In the genomic region with DNA sequence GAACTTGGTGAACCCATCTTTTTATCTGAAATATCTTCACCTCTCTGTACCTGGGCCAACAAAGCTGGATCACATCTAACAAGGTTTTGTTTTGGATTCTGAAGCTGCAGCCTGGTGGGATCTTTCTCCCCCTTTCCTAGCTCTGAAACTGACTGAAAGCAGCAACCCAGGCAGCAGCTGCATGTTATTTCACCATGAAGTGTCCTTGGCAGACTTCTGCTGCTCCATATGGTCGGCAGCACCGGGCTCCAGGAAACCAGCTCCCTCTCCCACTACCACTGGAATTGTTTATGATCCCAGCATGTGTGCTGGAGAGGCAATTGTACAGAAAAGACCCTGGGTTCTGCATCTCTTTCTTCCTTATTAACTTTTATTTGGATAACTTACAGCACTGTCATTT, we compare ENCODE assay signal across 11 mouse cellular contexts.
DNase-seq lines count a peak whose midpoint lies in the region; ATAC-seq and TF ChIP-seq lines count a peak whose summit lies in the region.
"Had no signal": no experiment of that assay in that cellular context is flagged by ENCODE, and none has a peak within 500 bp of the region (broad histone marks: within the 10 kb centered on the region; RNA-seq: fewer than 3 reads in every experiment).

No protein-coding gene starts in this region.

- no peaks in the 10 kb centered on the region for H3K4me1 ChIP-seq in heart, embryonic 13.5 days
- no peaks in the 10 kb centered on the region for H3K4me1 ChIP-seq in heart, embryonic 12.5 days (replicated peaks)
- no peaks in the 10 kb centered on the region for H3K4me1 ChIP-seq in liver, postnatal 0 days (ENCODE audit: insufficient read depth)
- H3K4me1 ChIP-seq in embryonic facial prominence, embryonic 13.5 days = peaks cover 12% of the 10 kb centered on the region
- peaks cover 35% of the 10 kb centered on the region for H3K4me1 ChIP-seq in limb, embryonic 13.5 days
- H3K4me1 ChIP-seq in neural tube, embryonic 15.5 days = no peaks in the 10 kb centered on the region

- H3K4me3 ChIP-seq in heart, embryonic 13.5 days = no peak overlapping the region
- no peak overlapping the region for H3K4me3 ChIP-seq in heart, embryonic 12.5 days
- no peak overlapping the region for H3K4me3 ChIP-seq in liver, postnatal 0 days (ENCODE audit: low read depth, low read length)
- no peak overlapping the region for H3K4me3 ChIP-seq in embryonic facial prominence, embryonic 13.5 days
- no peak overlapping the region for H3K4me3 ChIP-seq in limb, embryonic 13.5 days
- no peak overlapping the region for H3K4me3 ChIP-seq in neural tube, embryonic 15.5 days (replicated peaks)
- H3K4me3 ChIP-seq: myocyte had no signal

- WGBS in heart, embryonic 13.5 days = 53% methylated on average over 2 of the region's 2 CpGs
- WGBS in heart, embryonic 12.5 days = 56% methylated on average over 2 of the region's 2 CpGs
- 61% methylated on average over 2 of the region's 2 CpGs for WGBS in liver, postnatal 0 days (ENCODE audit: insufficient replicate concordance)
- WGBS in embryonic facial prominence, embryonic 13.5 days = 30% methylated on average over 2 of the region's 2 CpGs
- 13% methylated on average over 2 of the region's 2 CpGs for WGBS in limb, embryonic 13.5 days
- 70% methylated on average over 2 of the region's 2 CpGs for WGBS in neural tube, embryonic 15.5 days

- no peak for ATAC-seq in heart, embryonic 13.5 days (ENCODE audit: extremely low read depth, insufficient number of reproducible peaks, low FRiP score, low TSS enrichment)
- ATAC-seq in heart, embryonic 12.5 days (ENCODE audit: insufficient number of reproducible peaks, low FRiP score) = no peak
- ATAC-seq in liver, postnatal 0 days = no peak
- ATAC-seq in embryonic facial prominence, embryonic 13.5 days (ENCODE audit: insufficient number of reproducible peaks, insufficient read depth, low FRiP score, low TSS enrichment, low read depth) = no peak
- no peak for ATAC-seq in limb, embryonic 13.5 days (ENCODE audit: low FRiP score, low read depth)
- ATAC-seq in neural tube, embryonic 15.5 days (ENCODE audit: low FRiP score) = no peak

- peak; percentile 8 for DNase-seq in liver
- DNase-seq in liver, postnatal 0 days = no peak
- DNase-seq: kidney, adult 11 months had no signal

- no peaks in the 10 kb centered on the region for H3K27me3 ChIP-seq in heart, embryonic 13.5 days (replicated peaks)
- no peaks in the 10 kb centered on the region for H3K27me3 ChIP-seq in heart, embryonic 12.5 days (replicated peaks)
- H3K27me3 ChIP-seq in liver, postnatal 0 days (ENCODE audit: insufficient read depth, low read length) = no peaks in the 10 kb centered on the region
- no peaks in the 10 kb centered on the region for H3K27me3 ChIP-seq in embryonic facial prominence, embryonic 13.5 days
- no peaks in the 10 kb centered on the region for H3K27me3 ChIP-seq in limb, embryonic 13.5 days
- no peaks in the 10 kb centered on the region for H3K27me3 ChIP-seq in neural tube, embryonic 15.5 days (replicated peaks)
- H3K27me3 ChIP-seq: CH12.LX had no signal

- H3K27ac ChIP-seq in heart, embryonic 13.5 days (replicated peaks) = peak overlapping the region; percentile 26; the same call in 1 of the 2 replicates
- H3K27ac ChIP-seq in heart, embryonic 12.5 days (ENCODE audit: poor library complexity, severe bottlenecking) = no peak overlapping the region
- no peak overlapping the region for H3K27ac ChIP-seq in liver, postnatal 0 days (ENCODE audit: low read depth)
- peak overlapping the region; percentile 45 for H3K27ac ChIP-seq in embryonic facial prominence, embryonic 13.5 days
- H3K27ac ChIP-seq in limb, embryonic 13.5 days = peak overlapping the region; percentile 84
- no peak overlapping the region; the same call in 1 of the 2 replicates for H3K27ac ChIP-seq in neural tube, embryonic 15.5 days (replicated peaks)

- TF ChIP-seq EP300 in liver, postnatal 0 days (IDR thresholded peaks at IDR 0.05; ENCODE audit: low read depth) = no peak

- H3K36me3 ChIP-seq in heart, embryonic 13.5 days = no peaks in the 10 kb centered on the region
- no peaks in the 10 kb centered on the region for H3K36me3 ChIP-seq in heart, embryonic 12.5 days
- no peaks in the 10 kb centered on the region for H3K36me3 ChIP-seq in liver, postnatal 0 days (replicated peaks; ENCODE audit: insufficient read depth, low read length)
- no peaks in the 10 kb centered on the region for H3K36me3 ChIP-seq in embryonic facial prominence, embryonic 13.5 days
- no peaks in the 10 kb centered on the region for H3K36me3 ChIP-seq in limb, embryonic 13.5 days
- H3K36me3 ChIP-seq in neural tube, embryonic 15.5 days = no peaks in the 10 kb centered on the region

- no peak for TF ChIP-seq CTCF in liver, postnatal 0 days (IDR thresholded peaks at IDR 0.05; ENCODE audit: low read depth)

- H3K9ac ChIP-seq in heart, embryonic 13.5 days = no peak overlapping the region
- H3K9ac ChIP-seq in heart, embryonic 12.5 days = no peak overlapping the region
- no peak overlapping the region for H3K9ac ChIP-seq in liver, postnatal 0 days (replicated peaks)
- H3K9ac ChIP-seq in embryonic facial prominence, embryonic 13.5 days = no peak overlapping the region
- H3K9ac ChIP-seq in limb, embryonic 13.5 days = no peak overlapping the region
- no peak overlapping the region for H3K9ac ChIP-seq in neural tube, embryonic 15.5 days (replicated peaks)

- H3K4me2 ChIP-seq in heart, embryonic 13.5 days = no peak overlapping the region
- no peak overlapping the region for H3K4me2 ChIP-seq in heart, embryonic 12.5 days
- H3K4me2 ChIP-seq in liver, postnatal 0 days (ENCODE audit: low read depth, low read length) = no peak overlapping the region
- H3K4me2 ChIP-seq in embryonic facial prominence, embryonic 13.5 days = no peak overlapping the region
- H3K4me2 ChIP-seq in limb, embryonic 13.5 days (replicated peaks) = no peak overlapping the region
- no peak overlapping the region for H3K4me2 ChIP-seq in neural tube, embryonic 15.5 days
- H3K4me2 ChIP-seq: heart, embryonic 11.5 days had no signal

- H3K9me3 ChIP-seq in heart, embryonic 13.5 days = no peaks in the 10 kb centered on the region
- no peaks in the 10 kb centered on the region for H3K9me3 ChIP-seq in heart, embryonic 12.5 days (replicated peaks)
- H3K9me3 ChIP-seq in liver, postnatal 0 days (ENCODE audit: low read length) = no peaks in the 10 kb centered on the region
- no peaks in the 10 kb centered on the region for H3K9me3 ChIP-seq in embryonic facial prominence, embryonic 13.5 days
- 0 out of 2 replicates have a peak, but pooled peaks cover 6% of the 10 kb centered on the region for H3K9me3 ChIP-seq in limb, embryonic 13.5 days
- H3K9me3 ChIP-seq in neural tube, embryonic 15.5 days (replicated peaks) = no peaks in the 10 kb centered on the region

Comparison
In these comparisons a context has a peak if more than half of its experiments do, and no peak if none do; other contexts are left out.
1. H3K27ac ChIP-seq: peak in heart, embryonic 13.5 days (single experiment), embryonic facial prominence, embryonic 13.5 days (single experiment) and limb, embryonic 13.5 days (single experiment); none in heart, embryonic 12.5 days (single experiment), liver, postnatal 0 days (single experiment) and neural tube, embryonic 15.5 days (single experiment).